Mouse (Mus musculus) induced T-regulatory cell, adult 2 months (primary cell): ENCODE data around the gene Tbc1d17.
A peak's percentile ranks its signal among the peaks of the same experiment; 100 is the strongest.

Experiments
- DNase-seq: peaks from one replicate; pipeline ENCODE4 v3.0.0-alpha.2; 2012; ENCODE audit warnings: low read depth

The Tbc1d17 gene

DNA sequence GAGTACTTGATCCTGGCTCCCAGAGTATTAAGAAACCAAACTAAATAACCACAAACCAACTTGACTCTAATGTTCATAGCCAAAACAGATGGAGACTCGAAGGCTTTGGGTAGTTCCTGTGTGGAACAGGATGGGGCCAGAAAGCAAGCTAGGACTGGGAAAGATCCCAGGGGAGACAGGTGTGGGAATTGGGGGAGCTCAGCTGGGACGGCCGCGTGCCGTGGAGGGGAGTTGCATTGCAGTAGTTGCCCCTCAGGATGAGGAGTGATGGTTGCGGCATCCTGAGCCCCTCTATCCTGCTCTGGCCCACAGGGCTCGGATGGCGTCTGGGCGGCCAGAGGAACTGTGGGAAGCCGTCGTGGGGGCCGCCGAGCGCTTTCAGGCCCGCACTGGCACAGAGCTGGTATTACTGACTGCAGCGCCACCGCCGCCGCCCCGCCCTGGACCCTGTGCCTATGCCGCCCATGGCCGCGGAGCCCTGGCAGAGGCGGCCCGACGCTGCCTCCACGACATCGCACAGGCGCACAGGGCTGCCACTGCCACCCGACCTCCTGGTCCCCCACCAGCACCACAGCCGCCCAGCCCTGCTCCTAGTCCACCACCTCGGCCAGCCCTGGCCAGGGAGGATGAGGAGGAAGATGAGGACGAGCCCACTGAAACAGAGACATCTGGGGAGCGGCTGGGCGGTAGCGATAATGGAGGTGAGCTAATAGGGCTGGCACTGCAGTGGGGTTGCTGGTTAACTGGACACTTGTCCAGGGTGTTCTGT, 3.6 kb upstream of the Tbc1d17 start:
- DNase-seq: no peak

DNA sequence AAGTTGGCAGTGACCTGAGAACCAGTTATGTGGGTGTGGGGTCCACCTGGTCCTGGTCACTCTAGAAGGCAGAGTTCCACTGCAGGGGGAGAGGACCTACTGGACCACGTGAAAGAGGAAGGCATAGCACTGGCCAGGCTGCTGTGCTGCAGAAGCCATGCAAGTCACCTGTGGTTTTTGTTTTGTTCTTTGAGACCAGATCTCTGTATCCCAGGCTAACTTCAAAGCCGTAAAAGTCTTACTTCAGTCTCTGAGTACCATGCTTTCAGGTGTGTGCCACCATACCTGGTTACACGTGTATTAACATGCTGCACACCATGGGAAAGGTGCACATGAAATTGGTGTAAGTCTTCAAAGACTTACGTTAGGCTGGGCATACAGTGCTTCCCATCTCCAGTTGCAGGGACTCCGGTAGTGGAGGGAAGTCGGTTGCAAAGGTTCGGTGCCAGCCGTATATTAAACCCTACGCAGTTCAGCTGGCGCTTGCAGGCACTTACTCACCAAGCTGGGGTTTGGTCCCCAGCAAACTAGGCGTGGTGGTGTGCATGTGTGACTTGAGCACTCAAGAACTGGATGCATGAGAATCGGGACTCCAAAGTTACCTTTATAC, 2.9 kb upstream of the Tbc1d17 start:
- DNase-seq: no peak

- DNase-seq: no peak
Observed at GRCm38 (mm10) chr7:44850789-44851624, 2.1 kb upstream of the Tbc1d17 start.

DNA sequence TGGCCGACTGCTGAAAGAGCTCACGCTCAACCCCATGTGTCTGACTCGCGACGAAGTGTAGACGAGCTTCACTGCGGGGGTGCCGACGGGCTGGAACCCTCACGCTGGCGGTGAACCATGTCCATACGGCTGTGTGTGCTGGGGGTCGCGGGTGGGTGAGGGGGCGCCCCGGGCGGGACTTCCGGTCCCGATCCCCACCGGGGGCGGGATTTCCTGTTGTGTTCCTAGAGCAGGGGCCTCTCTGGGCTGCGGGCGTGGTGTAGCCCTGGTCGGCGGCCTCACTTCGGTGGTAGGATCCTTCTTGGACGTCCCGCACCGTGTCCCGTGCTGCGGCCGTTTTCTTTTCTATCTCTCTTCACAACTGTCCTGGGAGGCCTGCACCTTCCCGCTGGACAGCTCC, 1.3 kb upstream of the Tbc1d17 start:
- DNase-seq: peak; percentile 85

DNA sequence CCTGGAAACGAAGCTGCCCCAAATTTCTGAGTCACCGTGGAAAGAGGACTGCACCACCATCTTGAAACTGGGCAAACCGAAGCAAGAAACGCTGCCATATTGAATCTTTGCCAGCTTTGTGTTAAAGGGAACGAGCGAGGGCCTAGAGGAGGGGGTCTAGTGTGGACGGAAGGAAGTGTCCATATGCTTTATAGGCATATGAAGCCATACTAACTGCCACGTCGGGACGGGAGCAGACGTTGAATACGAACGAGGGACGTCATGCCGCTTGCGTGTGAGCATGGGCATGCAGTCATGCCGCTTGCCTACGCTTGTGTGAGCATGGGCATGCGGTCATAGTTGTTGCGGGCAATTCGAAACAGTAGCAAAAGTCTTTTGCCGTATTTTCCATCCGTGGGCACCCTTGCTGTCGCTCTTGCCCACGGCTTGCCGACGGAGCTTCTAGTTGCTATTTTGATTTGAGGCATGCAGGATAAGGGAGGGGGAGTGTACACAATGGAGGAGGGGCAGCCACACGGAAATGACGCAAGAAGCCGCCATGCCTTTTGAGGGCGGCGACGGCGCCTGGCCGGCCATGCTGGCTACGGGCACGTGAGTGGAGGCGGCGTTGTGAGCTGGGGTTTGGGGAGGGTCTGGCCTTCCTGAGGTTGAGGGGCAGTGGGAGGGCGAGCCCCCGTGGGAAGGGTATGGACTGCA, 685 bp upstream of the Tbc1d17 start:
- peak; percentile 96 for DNase-seq

DNA sequence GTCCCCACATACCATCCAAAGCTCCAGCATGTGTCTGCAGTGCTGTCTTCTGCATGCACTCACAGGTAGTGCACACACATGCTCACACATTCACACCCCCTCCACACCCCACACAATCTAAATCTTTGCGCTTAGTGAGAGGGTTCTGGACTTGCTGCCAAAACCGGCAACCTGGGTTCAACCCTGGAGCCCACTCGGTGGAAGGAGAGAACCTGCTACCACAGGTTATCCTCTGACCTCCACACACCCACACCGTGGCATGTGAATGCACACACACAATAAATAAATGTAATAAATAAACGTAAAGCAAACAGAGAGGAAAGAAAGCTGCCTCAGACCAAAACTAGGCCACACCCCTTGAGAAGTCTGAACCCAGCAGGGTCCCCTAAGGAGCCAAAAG, 1.1 kb downstream of the Tbc1d17 start:
- DNase-seq: no peak

DNA sequence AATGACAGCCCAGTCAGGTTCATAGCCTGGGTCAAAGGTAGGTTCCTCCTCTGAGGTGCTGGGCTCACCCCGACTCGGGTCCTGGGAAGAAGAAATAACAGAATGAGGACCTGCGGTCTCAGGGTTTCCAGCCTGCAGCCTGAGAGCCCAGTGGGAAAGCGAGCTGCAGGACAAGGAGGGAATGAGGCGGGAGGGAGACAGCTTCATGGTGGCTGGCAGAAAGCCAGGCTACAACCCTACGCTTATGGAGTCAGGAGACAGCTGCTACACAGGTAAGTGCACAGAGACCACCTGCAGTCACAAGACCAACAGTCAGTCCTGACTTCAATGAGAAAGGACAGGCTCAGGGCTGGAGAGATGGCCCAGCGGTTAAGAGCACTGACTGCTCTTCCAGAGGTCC, 2.1 kb downstream of the Tbc1d17 start:
- no peak for DNase-seq

DNA sequence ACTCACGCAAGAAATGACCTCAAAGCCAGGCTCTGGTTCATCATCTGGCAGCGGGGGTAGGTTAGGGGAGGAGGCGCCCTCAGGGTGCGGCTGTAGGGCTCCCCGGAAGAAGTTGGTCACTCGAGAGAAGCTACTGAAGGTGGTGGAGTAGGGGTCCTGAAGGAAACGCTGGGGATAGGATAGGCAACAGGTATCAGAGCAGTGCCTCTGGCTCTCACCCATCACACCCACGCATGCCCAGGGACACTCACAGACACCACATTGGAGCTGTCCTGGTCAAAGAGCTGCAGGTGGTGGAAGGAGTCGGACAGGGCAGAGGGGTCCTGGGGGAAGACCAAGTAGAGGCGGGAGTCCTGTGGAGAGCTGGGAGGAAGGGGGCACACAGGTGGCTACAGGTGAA, 3.9 kb downstream of the Tbc1d17 start:
- DNase-seq: no peak

- no peak for DNase-seq
Observed at GRCm38 (mm10) chr7:44841825-44842463, 6.9 kb downstream of the Tbc1d17 start.

DNA sequence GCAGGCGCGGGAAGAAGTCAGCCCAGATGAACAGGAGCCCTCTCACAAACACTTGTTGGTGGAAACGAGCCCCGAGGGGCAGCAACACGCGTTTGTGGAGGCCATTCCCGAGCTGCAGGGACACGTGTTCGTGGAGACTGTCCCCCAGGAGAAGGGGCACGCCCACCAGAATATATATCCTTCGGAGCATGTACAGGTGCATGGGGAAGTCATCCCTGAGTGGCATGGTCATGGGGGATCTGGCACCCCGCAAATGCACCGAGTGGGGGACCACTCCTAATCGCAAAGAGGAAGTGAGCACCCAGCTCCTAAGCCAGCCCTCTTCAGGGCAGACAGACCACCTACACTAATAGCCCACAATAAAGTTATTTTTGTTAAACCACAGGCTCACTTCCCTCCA, 8.5 kb downstream of the Tbc1d17 start:
- DNase-seq: no peak

DNA sequence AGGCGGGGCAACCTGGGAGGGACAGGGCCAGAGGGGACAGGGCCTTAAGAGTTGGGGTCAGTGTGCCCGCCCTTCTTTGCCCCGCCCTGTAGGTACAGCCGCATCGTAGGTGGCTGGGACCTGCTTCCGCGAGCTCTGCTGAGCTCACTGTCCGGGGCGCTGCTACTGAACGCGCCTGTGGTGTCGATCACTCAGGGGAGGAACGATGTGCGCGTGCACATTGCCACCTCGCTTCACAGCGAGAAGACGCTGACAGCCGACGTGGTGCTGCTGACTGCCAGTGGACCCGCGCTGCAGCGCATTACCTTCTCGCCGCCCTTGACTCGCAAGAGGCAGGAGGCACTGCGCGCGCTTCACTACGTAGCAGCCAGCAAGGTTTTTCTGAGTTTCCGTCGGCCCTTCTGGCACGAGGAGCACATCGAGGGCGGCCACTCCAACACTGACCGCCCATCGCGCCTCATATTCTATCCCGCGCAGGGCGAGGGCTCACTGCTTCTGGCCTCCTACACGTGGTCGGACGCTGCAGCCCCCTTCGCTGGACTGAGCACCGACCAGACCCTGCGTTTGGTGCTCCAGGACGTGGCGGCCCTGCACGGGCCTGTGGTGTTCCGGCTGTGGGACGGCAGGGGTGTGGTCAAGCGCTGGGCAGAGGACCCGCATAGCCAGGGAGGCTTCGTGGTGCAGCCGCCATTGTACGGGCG, 9.2 kb downstream of the Tbc1d17 start:
- peak; percentile 72 for DNase-seq

GRCm38 (mm10) chr7:44839171-44839490, 9.7 kb downstream of the Tbc1d17 start:
- DNase-seq: no peak

DNA sequence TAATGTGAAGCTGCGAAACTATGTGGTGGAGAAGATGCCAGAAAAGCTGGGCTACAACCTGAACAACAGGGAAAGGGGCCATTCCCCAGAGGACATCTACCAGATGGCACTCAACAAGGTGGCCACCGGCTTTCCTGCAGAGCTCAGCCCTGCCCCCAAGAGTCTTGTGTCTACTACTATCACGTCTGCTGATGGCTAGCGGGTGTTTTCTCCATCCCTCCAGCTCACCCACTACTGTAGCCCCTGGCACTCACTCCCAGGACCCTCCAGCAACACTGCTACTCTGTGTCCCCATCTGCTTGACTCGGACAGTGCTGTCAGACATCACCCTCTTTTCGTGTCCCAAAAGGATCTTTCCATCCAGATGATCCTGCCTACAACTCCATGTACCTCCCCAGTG, 10.8 kb downstream of the Tbc1d17 start:
- no peak for DNase-seq

- no peak for DNase-seq
Observed at GRCm38 (mm10) chr7:44836423-44837053, 12.3 kb downstream of the Tbc1d17 start.

DNA sequence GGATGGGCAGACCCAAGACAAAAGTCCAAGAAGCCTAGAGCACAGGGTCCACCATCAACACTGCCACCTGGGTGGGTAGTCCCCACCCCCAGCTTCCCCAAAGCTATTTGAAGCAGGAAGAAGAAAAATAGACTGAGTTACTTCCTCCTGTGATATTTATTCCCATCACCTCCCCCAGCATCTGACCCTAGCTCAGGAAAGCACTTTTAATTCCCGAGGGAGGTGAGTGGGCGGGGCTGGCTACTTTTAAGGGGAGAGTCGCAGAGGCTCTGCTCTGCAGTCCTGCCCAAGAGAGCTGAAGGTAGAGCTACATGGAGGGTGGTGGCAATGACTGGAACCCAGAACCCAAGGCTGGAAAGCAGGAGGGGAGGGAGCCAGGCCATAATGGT, 12.9 kb downstream of the Tbc1d17 start:
- no peak for DNase-seq

DNA sequence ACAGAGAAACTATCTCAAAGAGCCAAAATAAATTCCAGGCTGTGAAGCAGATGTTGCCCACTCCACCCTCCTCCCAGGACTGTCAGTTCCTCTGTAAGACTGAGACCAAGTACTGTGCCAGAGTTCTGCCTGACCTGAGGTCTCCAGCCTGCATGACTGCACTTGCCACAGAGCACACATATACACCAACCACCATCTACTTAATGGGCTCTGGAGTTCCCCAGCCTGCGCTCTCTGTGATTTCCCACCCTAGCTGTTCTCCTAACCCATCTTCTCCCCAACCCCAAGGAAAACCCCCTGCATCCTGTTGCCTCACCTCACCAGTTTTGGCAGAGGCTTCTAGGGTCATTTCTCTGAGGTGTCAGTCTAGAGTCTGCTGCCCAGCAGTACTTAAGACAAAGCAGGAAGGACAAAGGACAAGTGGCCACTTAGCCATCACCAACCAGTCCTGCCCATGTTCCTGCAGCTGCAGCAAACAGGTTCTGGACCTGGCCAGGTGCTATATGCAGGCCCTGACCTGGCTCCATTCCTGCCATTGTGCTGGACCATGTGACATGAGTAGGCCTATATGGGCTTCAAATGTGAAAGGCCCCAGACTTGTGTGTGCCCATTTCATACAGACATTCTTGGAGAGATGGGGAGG, 13.4 kb downstream of the Tbc1d17 start:
- DNase-seq: no peak

GRCm38 (mm10) chr7:44832763-44833162, 16.1 kb downstream of the Tbc1d17 start:
- DNase-seq: no peak

DNA sequence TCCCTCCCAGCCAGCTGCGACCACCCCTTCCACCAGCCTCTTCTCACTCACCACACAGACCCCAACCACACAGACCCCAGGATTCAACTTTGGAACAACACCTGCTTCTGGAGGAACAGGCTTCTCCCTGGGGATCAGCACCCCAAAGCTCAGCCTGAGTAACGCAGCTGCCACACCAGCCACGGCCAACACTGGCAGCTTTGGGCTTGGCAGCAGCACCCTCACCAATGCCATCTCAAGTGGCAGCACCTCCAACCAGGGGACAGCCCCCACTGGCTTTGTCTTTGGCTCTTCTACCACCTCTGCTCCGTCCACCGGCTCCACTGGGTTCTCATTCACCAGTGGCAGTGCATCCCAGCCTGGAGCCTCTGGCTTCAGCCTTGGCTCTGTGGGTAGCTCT, 20.2 kb downstream of the Tbc1d17 start:
- no peak for DNase-seq

DNA sequence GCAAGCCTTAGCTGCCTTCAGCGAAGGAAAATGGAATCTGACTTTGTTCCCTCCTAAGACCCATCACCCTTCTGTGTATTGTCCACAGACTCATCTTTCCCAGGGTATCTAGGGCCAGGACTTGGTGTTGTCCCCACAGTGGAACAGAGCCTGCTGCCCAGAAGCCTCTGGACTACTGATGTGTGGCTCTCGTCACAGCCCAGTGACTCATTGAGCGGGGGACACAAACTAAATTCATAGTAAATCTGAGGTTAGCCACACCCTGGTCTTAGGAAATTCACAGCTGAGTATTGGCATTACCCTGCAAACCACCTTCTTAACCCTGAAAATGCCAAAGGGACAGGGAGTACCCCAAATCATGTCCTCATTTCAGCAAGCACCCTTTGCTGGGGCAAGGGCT, 22.1 kb downstream of the Tbc1d17 start:
- no peak for DNase-seq

GRCm38 (mm10) chr7:44824872-44825271, 24.0 kb downstream of the Tbc1d17 start:
- DNase-seq: peak; percentile 92
